Mouse (Mus musculus) embryonic facial prominence, embryonic 15.5 days (tissue): ENCODE measurements around the gene Ccdc77. TPM values are rescaled to one million over a fixed set of nuclear protein-coding genes. Genes with fewer than 3 reads are reported as not detected.
"Not testable (repeated sequence)": the region's sequence is repeated elsewhere in the genome, so short reads cannot be mapped to it uniquely, and the experiment has no call there.

Source experiments
- ATAC-seq: fragments of 200-750 bp; cut with Nextera tagmentation; 2 replicates; pipeline ENCODE4 v1.8.0; 2017; ENCODE audit warnings: low read depth, moderate TSS enrichment; ENCODE audit not compliant: insufficient number of reproducible peaks, low FRiP score, low TSS enrichment
- H3K27ac ChIP-seq: fragments of 300-500 bp; sonication (generic); replicated peaks from 2 replicates; pipeline ENCODE4 v1.5.1; 2015; ENCODE audit warnings: mild to moderate bottlenecking, inconsistent platforms
- H3K27me3 ChIP-seq: fragments of 300-500 bp; sonication (generic); 2 replicates; pipeline ENCODE4 v1.6.1; 2015; ENCODE audit warnings: inconsistent platforms
- H3K36me3 ChIP-seq: fragments of 300-500 bp; sonication (generic); 2 replicates; pipeline ENCODE4 v1.6.1; 2015; ENCODE audit warnings: mild to moderate bottlenecking, inconsistent platforms
- H3K4me1 ChIP-seq: fragments of 300-500 bp; sonication (generic); 2 replicates; pipeline ENCODE4 v1.6.1; 2015; ENCODE audit warnings: inconsistent platforms
- H3K4me2 ChIP-seq: fragments of 300-500 bp; sonication (generic); replicated peaks from 2 replicates; pipeline ENCODE4 v1.6.1; 2015; ENCODE audit warnings: mild to moderate bottlenecking, inconsistent platforms
- H3K4me3 ChIP-seq: fragments of 300-500 bp; sonication (generic); replicated peaks from 2 replicates; pipeline ENCODE4 v1.5.1; 2015; ENCODE audit warnings: mild to moderate bottlenecking, inconsistent platforms
- H3K9ac ChIP-seq: fragments of 300-500 bp; sonication (generic); 2 replicates; pipeline ENCODE4 v1.6.1; 2015; ENCODE audit warnings: inconsistent platforms
- H3K9me3 ChIP-seq: fragments of 300-500 bp; sonication (generic); replicated peaks from 2 replicates; pipeline ENCODE4 v1.6.1; 2016; ENCODE audit warnings: inconsistent platforms
- WGBS: fragments of 180-500 bp; shearing (Covaris S2); methylation state at CpG from one replicate; pipeline ENCODE4 v1.1.7; 2015; 5-methylcytosine and 5-hydroxymethylcytosine counted together
- polyA plus RNA-seq: library from polyadenylated mRNA; unstranded; fragments of >200 nt; fragmentation: Nextera tagmentation; extraction: Ambion mirVana; gene quantifications from 2 replicates; pipeline ENCODE4 v1.2.1, GENCODE M21; 2015

The Ccdc77 gene
- polyA plus RNA-seq, 1 experiment from 2014 or later, result 21.2 TPM

GRCm38 (mm10) chr6:120309338-120309737 lies 54.8 kb downstream of the Ccdc77 start:
- Histone ChIP-seq H3K36me3 (no peaks in the 10 kb centered on the region), H3K27me3 (no peaks in the 10 kb centered on the region), H3K9me3 (no peaks in the 10 kb centered on the region), H3K9ac (no peak overlapping the region), H3K4me1 (no peaks in the 10 kb centered on the region), H3K27ac (no peak overlapping the region), H3K4me3 (no peak overlapping the region), H3K4me2 (no peak overlapping the region)
- 74% methylated on average over 9 of the region's 9 CpGs for WGBS
- ATAC-seq, result no peak

DNA sequence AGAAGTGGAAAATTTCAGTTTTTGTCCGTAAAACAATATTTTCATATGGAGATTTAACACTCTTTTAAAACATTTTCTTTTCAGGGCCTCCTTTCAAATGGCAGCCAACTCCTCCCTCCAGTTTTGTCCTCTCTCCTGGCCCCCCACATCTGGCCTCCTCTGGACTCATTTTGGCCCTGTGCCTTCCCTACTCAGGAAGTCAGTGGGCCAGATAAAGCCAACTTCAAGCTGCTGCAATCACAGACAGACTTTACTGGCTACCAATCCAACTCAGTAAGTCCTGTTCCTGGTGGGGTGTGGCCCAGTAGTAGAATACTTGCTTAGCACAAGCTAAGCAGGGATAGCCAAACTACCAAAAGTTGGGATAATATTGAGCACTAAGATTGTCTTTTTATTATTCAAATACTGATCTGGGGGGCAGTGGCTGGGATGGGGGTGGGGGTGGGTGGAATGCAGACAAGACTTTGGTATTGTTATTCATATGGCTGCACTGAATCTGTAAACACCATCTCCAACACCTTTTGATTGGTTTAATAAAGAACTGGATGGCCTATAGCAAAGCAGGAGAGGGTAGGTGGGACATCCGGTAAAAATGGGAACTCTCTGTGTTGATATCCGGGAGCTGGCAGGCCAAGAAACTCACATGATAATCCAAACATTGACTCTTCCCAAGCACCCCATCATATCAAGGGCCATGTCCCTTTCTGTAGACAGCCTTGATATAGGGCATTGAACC lies 57.1 kb downstream of the Ccdc77 start:
- no peaks in the 10 kb centered on the region for H3K27me3 ChIP-seq
- H3K4me3 ChIP-seq, result no peak overlapping the region
- 79% methylated on average over 3 of the region's 3 CpGs for WGBS
- H3K4me1 ChIP-seq, result peaks cover 9% of the 10 kb centered on the region
- no peak overlapping the region for H3K27ac ChIP-seq
- no peaks in the 10 kb centered on the region for H3K36me3 ChIP-seq
- H3K4me2 ChIP-seq, result no peak overlapping the region
- no peak overlapping the region for H3K9ac ChIP-seq
- ATAC-seq, result peak; percentile 11; the same call in 1 of the 2 replicates
- no peaks in the 10 kb centered on the region for H3K9me3 ChIP-seq

DNA sequence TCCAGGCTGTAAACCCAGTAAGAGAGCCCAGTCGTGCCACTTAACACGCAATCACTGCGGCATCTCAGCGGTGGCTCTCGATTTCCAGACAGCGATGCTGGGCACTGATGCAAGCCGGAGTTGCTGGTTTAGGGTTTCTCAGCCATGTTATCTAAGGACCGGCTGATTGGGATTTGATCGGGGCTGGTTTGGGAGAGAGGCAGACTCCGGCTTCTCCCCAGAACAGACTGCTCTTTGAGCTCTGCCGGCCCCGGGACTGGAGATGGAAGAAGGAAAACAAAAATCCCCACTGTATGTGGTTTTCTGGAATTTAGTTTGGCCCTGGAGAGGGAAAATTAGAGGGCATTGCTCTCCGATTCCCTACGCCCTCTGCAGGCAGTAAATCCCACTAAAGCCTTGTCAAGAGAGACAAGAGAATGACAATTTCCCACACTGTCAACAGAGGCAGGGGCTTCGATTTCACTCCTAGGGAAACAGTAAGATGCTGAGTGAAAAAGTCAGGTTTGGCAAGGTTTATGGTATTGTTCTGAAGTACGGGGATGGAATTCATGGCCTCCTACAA lies 61.3 kb downstream of the Ccdc77 start:
- no peak overlapping the region; the same call in 1 of the 2 replicates for H3K27ac ChIP-seq
- H3K4me3 ChIP-seq, result peak overlapping the region; percentile 29
- H3K36me3 ChIP-seq, result no peaks in the 10 kb centered on the region
- H3K4me1 ChIP-seq, result peaks cover 9% of the 10 kb centered on the region
- H3K27me3 ChIP-seq, result no peaks in the 10 kb centered on the region
- ATAC-seq, result peak; percentile 58; the same call in 1 of the 2 replicates
- no peak overlapping the region for H3K9ac ChIP-seq
- no peaks in the 10 kb centered on the region for H3K9me3 ChIP-seq
- peak overlapping the region; percentile 38 for H3K4me2 ChIP-seq
- 10% methylated on average over 16 of the region's 16 CpGs for WGBS

GRCm38 (mm10) chr6:120301137-120301536 lies 63.0 kb downstream of the Ccdc77 start:
- no peak for ATAC-seq
- Histone ChIP-seq H3K9ac (0 out of 2 replicates have a peak overlapping the region, but pooled peaks have one; percentile 5), H3K4me3 (no peak overlapping the region), H3K36me3 (no peaks in the 10 kb centered on the region), H3K9me3 (no peaks in the 10 kb centered on the region), H3K4me1 (peaks cover 9% of the 10 kb centered on the region), H3K27ac (no peak overlapping the region), H3K4me2 (no peak overlapping the region), H3K27me3 (no peaks in the 10 kb centered on the region)
- 27% methylated on average over 6 of the region's 6 CpGs for WGBS

- H3K4me2 ChIP-seq, H3K27ac ChIP-seq, H3K27me3 ChIP-seq, H3K9ac ChIP-seq, ATAC-seq, H3K36me3 ChIP-seq, H3K4me1 ChIP-seq, H3K4me3 ChIP-seq, H3K9me3 ChIP-seq: not testable (repeated sequence)
- 97% methylated on average over 2 of the region's 2 CpGs for WGBS
Measured at GRCm38 (mm10) chr6:120296589-120296988, 67.6 kb downstream of the Ccdc77 start.

DNA sequence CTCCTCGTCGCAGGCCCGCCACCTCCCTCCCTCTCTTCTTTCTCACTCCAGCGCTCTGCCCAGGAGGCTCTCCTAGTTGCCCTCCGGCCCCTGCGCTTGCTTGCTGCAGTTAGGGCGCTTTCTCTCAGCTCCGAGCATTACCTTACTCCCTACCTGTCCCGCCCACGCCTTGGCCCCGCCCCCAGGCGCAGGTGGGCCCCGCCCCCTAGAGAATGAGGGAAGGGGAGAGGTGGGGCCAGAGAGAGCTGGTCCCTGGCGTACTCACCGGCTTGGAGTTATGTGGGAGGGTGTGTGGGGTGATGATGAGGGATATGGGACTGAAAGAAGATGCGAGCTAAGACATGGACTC lies 69.4 kb downstream of the Ccdc77 start:
- Histone ChIP-seq H3K27ac (peak overlapping the region; percentile 48), H3K36me3 (no peaks in the 10 kb centered on the region), H3K27me3 (0 out of 2 replicates have a peak, but pooled peaks cover 8% of the 10 kb centered on the region)

GRCm38 (mm10) chr6:120294056-120294784 lies 70.0 kb downstream of the Ccdc77 start, which contains the start of the genes D330020A13Rik and B4galnt3:
TSS of gene D330020A13Rik (plus strand) at chr6:120294364.
TSS of gene B4galnt3 (minus strand) at chr6:120294559.
- Histone ChIP-seq H3K9me3 (no peaks in the 10 kb centered on the region), H3K27ac (peak within 1 kb of the TSS; percentile 48)

More for the DNA sequence above, 69.4 kb downstream of the Ccdc77 start:
- H3K9me3 ChIP-seq, result no peaks in the 10 kb centered on the region
- H3K4me1 ChIP-seq, result peaks cover 8% of the 10 kb centered on the region
- WGBS, result under 1% methylated on average over 16 of the region's 16 CpGs
- peak; percentile 86 for ATAC-seq
- H3K4me3 ChIP-seq, result peak overlapping the region; percentile 68
- H3K4me2 ChIP-seq, result peak overlapping the region; percentile 98
- H3K9ac ChIP-seq, result peak overlapping the region; percentile 55

DNA sequence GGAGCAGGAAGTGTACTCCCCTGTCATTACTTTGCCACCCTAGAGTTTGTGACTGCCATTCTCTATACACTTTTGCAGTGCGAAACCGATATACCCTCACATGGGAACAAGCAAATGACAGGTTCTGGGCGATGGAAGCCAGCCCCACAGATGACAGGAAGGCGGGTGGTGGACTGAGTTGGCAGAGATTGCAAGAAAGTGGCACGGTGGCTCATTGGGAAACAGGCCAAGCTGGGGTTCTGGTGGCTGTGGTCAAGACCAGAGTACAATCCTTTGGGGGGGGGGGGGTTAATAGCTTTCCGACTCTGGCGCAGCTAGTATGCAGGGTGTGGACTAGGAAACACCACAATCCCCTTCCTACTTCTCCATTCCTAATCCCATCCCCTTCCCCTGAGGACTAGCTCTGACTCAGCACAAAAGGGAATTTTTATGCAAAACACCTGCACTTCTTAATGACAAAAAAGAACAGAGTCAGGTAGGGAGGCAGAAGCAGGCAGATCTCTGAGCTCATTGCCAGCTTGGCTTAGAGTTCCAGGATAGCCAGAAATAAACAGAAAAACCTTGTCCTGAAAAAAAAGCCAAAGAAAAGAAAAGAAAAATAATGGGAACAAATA lies 72.7 kb downstream of the Ccdc77 start:
- H3K9ac ChIP-seq, result no peak overlapping the region
- no peaks in the 10 kb centered on the region for H3K9me3 ChIP-seq
- H3K4me3 ChIP-seq, result no peak overlapping the region
- no peaks in the 10 kb centered on the region for H3K36me3 ChIP-seq
- WGBS, result 80% methylated on average over 7 of the region's 7 CpGs
- ATAC-seq, result peak; percentile 22; the same call in 1 of the 2 replicates
- no peak overlapping the region for H3K4me2 ChIP-seq
- H3K27me3 ChIP-seq, result 0 out of 2 replicates have a peak, but pooled peaks cover 8% of the 10 kb centered on the region
- H3K27ac ChIP-seq, result no peak overlapping the region
- H3K4me1 ChIP-seq, result peaks cover 8% of the 10 kb centered on the region

More at GRCm38 (mm10) chr6:120294056-120294784, 70.0 kb downstream of the Ccdc77 start, which contains the start of the genes D330020A13Rik and B4galnt3:
- Histone ChIP-seq H3K27me3 (0 out of 2 replicates have a peak, but pooled peaks cover 8% of the 10 kb centered on the region), H3K4me1 (peaks cover 8% of the 10 kb centered on the region), H3K36me3 (no peaks in the 10 kb centered on the region), H3K4me2 (peak within 1 kb of the TSS; percentile 98), H3K4me3 (peak within 1 kb of the TSS; percentile 68), H3K9ac (peak within 1 kb of the TSS; percentile 55)
- peak; percentile 58 for ATAC-seq
- WGBS, result under 1% methylated on average over 79 of the region's 79 CpGs

DNA sequence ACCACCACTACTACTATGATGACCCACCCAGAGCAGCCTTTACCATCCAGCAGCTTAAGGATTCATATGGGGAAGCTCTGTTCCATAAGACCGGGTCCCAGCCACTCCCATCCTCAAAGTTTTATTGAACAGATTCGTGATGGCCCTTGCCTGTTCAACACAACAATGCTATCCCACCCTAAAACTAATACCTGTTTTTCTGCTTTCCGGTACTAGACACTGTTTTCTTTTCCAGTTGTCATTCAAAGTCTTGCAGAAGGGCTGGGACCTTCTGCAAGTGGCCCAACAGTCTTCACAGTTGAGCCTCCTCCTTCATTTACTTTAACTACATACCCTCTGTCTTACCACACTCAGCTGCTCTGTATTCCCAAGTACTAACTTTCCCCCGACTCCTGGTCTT lies 74.7 kb downstream of the Ccdc77 start:
- H3K4me3 ChIP-seq, result no peak overlapping the region
- no peak overlapping the region for H3K4me2 ChIP-seq
- H3K9me3 ChIP-seq, result no peaks in the 10 kb centered on the region
- no peaks in the 10 kb centered on the region for H3K36me3 ChIP-seq
- WGBS, result 79% methylated on average over 4 of the region's 4 CpGs
- H3K27me3 ChIP-seq, result 0 out of 2 replicates have a peak, but pooled peaks cover 5% of the 10 kb centered on the region
- no peak for ATAC-seq
- H3K27ac ChIP-seq, result no peak overlapping the region
- H3K9ac ChIP-seq, result no peak overlapping the region
- 0 out of 2 replicates have a peak, but pooled peaks cover under 1% of the 10 kb centered on the region for H3K4me1 ChIP-seq

- 0 out of 2 replicates have a peak, but pooled peaks cover 5% of the 10 kb centered on the region for H3K27me3 ChIP-seq
- no peaks in the 10 kb centered on the region for H3K36me3 ChIP-seq
- H3K9ac ChIP-seq, result no peak overlapping the region
- H3K9me3 ChIP-seq, result no peaks in the 10 kb centered on the region
- ATAC-seq, result no peak
- H3K27ac ChIP-seq, result no peak overlapping the region
- 35% methylated on average over 7 of the region's 7 CpGs for WGBS
- H3K4me2 ChIP-seq, result no peak overlapping the region
- no peaks in the 10 kb centered on the region for H3K4me1 ChIP-seq
- no peak overlapping the region for H3K4me3 ChIP-seq
Measured at GRCm38 (mm10) chr6:120288541-120288940, 75.6 kb downstream of the Ccdc77 start.
